ENCODE assay signal across 26 mouse cellular contexts in genomic region chr19:37724591-37724990, GRCm38 (mm10). TPM values are rescaled to one million over a fixed set of nuclear protein-coding genes. Genes with fewer than 3 reads are reported as not detected.
DNase-seq lines count a peak whose midpoint lies in the region; ATAC-seq and TF ChIP-seq lines count a peak whose summit lies in the region.
"Had no signal": no experiment of that assay in that cellular context is flagged by ENCODE, and none has a peak within 500 bp of the region (broad histone marks: within the 10 kb centered on the region; RNA-seq: fewer than 3 reads in every experiment).

No protein-coding gene starts in this region.

- H3K4me3 ChIP-seq in layer of hippocampus, adult 2 months, result no peak overlapping the region
- H3K4me3 ChIP-seq in thymus, adult 2 months (ENCODE audit: control insufficient read depth, insufficient read depth, low read length), result no peak overlapping the region
- H3K4me3 ChIP-seq: embryonic facial prominence, embryonic 12.5 days; forebrain, embryonic 12.5 days; heart, embryonic 12.5 days; hindbrain, embryonic 10.5 days had no signal

- no peak for DNase-seq in layer of hippocampus, adult 2 months (ENCODE audit: low spot score in 2 of 2)
- DNase-seq in layer of hippocampus, postnatal 25 days (ENCODE audit: extremely low spot score in 1 of 2, low spot score in 1 of 2), result no peak
- peak; percentile 19 for DNase-seq in thymus, postnatal 4 days
- DNase-seq in thymus, adult 2 months, result no peak
- DNase-seq in ZHBTc4 (ENCODE audit: low read depth, low spot score), result peak; percentile 38
- DNase-seq in heart, adult 18-20 months, result no peak
- DNase-seq in left cerebral cortex, postnatal 25 days (ENCODE audit: low spot score in 2 of 2), result no peak
- DNase-seq: adrenal gland, adult 8-10 months; adrenal gland, postnatal 36 days; cerebellum, adult 11 months; cerebellum, adult 9-10 months; cerebellum, postnatal 25 days; gastrocnemius, postnatal 10 days had no signal

- H3K27ac ChIP-seq in layer of hippocampus, adult 2 months, result no peak overlapping the region
- no peak overlapping the region for H3K27ac ChIP-seq in thymus, adult 2 months (ENCODE audit: control insufficient read depth, insufficient read depth, low read length)
- H3K27ac ChIP-seq: embryonic facial prominence, embryonic 12.5 days; forebrain, embryonic 12.5 days; hindbrain, embryonic 10.5 days; hindbrain, embryonic 14.5 days had no signal

- TF ChIP-seq CTCF in layer of hippocampus, adult 2 months (conservative IDR thresholded peaks at IDR 0.05), result peak; percentile 16; the same call in 1 of the 2 replicates
- no peak for TF ChIP-seq CTCF in thymus, adult 2 months (IDR thresholded peaks at IDR 0.05; ENCODE audit: borderline replicate concordance, control insufficient read depth, extremely low read depth, insufficient read depth, low read length, poor library complexity)

- no peaks in the 10 kb centered on the region for H3K27me3 ChIP-seq in thymus, adult 2 months (ENCODE audit: control insufficient read depth, insufficient read depth, low read length)
- H3K27me3 ChIP-seq: embryonic facial prominence, embryonic 12.5 days; forebrain, embryonic 12.5 days had no signal

- ATAC-seq in megakaryocyte progenitor cell, adult 5-6 weeks (replicated peaks; ENCODE audit: poor library complexity), result no peak
- ATAC-seq: forebrain, embryonic 16.5 days had no signal

- over 99% methylated on average over 5 of the region's 5 CpGs for WGBS in thymus, adult 2 months

- TF ChIP-seq POLR2A in thymus, adult 2 months (IDR thresholded peaks at IDR 0.05; ENCODE audit: control insufficient read depth, extremely low read depth, insufficient read depth, low read length, poor library complexity), result no peak

- no peaks in the 10 kb centered on the region for H3K4me1 ChIP-seq in thymus, adult 2 months (replicated peaks; ENCODE audit: control insufficient read depth, insufficient read depth, low read length)
- H3K4me1 ChIP-seq: embryonic facial prominence, embryonic 12.5 days; forebrain, embryonic 12.5 days; heart, embryonic 12.5 days; hindbrain, embryonic 10.5 days had no signal

- H3K36me3 ChIP-seq in thymus, adult 2 months (ENCODE audit: control insufficient read depth, insufficient read depth, low read length), result no peaks in the 10 kb centered on the region
- H3K36me3 ChIP-seq: embryonic facial prominence, embryonic 12.5 days; forebrain, embryonic 12.5 days; G1E; heart, embryonic 12.5 days; hindbrain, embryonic 10.5 days had no signal

- intact Hi-C loops in left cerebral cortex, postnatal 25 days (cut with DNase I), result no loop called here

RNA-seq across cellular contexts. Expression of gene Cyp26a1, which starts 27.0 kb away (rescaled TPM):
- total RNA-seq in layer of hippocampus, adult 2 months (2021), result under 1 TPM; 0.46 to 0.59 TPM
- under 1 TPM; 0.26 to 0.86 TPM for total RNA-seq in layer of hippocampus, postnatal 25 days (2021)
- 2.3 and 2.8 TPM in 2 replicates for polyA plus RNA-seq in thymus, adult 2 months (2012; rRNA removed)
- total RNA-seq in heart, adult 18-20 months (2021), result not detected
- total RNA-seq in left cerebral cortex, postnatal 25 days (2021), result under 1 TPM in 1 of 2 experiments, not detected in 1; 0.25 TPM
- total RNA-seq in megakaryocyte progenitor cell, adult 5-6 weeks (2015), result 0.22 TPM in 1 of 2 replicates, not detected in the other
- not detected in 2 replicates for total RNA-seq in megakaryocyte progenitor cell, adult 5-6 weeks (2017)
- total RNA-seq: adrenal gland, adult 8-10 months; adrenal gland, postnatal 36 days had no signal
- polyA plus RNA-seq: forebrain, embryonic 16.5 days had no signal

RNA-seq across cellular contexts. Expression of gene Cyp26c1, which starts 39.2 kb away (rescaled TPM):
- total RNA-seq in layer of hippocampus, adult 2 months (2021), result under 1 TPM in 1 of 2 experiments, not detected in 1; 0.28 TPM
- total RNA-seq in layer of hippocampus, postnatal 25 days (2021), result under 1 TPM; 0.15 to 0.28 TPM
- 0.13 and 0.28 TPM in 2 replicates for polyA plus RNA-seq in thymus, adult 2 months (2012; rRNA removed)
- under 1 TPM in 1 of 2 experiments, not detected in 1; 0.21 TPM for total RNA-seq in heart, adult 18-20 months (2021)
- under 1 TPM in 1 of 2 experiments, not detected in 1; 0.21 TPM for total RNA-seq in left cerebral cortex, postnatal 25 days (2021)
- not detected in 2 replicates for total RNA-seq in megakaryocyte progenitor cell, adult 5-6 weeks (2015)
- total RNA-seq in megakaryocyte progenitor cell, adult 5-6 weeks (2017), result not detected in 2 replicates
- total RNA-seq: adrenal gland, postnatal 36 days; heart, adult 8-10 months; heart, postnatal 25 days had no signal
- polyA plus RNA-seq: cortical plate, adult 2 months; forebrain, embryonic 12.5 days; forebrain, embryonic 16.5 days; frontal cortex, adult 2 months; heart, embryonic 12.5 days; heart, embryonic 16.5 days; hindbrain, embryonic 14.5 days had no signal

Comparison
In these comparisons a context has a peak if more than half of its experiments do, and no peak if none do; other contexts are left out.
1. DNase-seq: peak in thymus, postnatal 4 days (single experiment) and ZHBTc4 (single experiment); none in layer of hippocampus, adult 2 months (0 of 2), layer of hippocampus, postnatal 25 days (0 of 2), thymus, adult 2 months (single experiment), heart, adult 18-20 months (0 of 2) and left cerebral cortex, postnatal 25 days (0 of 2).